Mouse (Mus musculus) hindlimb bud, embryonic 11.5 days (tissue): Measurements from ENCODE around the gene Tas2r134.

ENCODE experiments used
- DNase-seq: peaks from one replicate; pipeline ENCODE4 v3.0.0-alpha.2; 2012; ENCODE audit warnings: low read depth, low spot score; ENCODE audit errors: extremely low spot score

The Tas2r134 gene

DNA sequence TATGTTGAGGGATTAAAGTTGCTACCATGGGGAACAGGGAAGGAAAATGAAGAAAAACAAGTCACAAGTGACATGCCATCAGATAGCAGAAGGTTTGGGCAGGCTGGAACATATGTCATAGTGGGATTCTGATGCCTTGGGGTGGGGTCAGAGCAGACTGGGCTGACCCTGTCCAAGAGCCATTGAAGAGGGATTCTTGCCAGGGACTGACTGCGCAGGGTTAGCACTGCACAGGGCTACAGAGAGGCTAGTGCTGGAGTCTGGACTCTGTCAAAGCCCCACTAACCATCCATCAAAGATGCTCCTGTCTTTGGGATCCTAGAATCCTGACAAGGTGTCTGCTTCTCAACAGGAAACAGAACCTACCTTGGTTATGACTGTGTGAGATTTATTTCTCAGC, 22.6 kb downstream of the Tas2r134 start:
- DNase-seq: no peak

DNA sequence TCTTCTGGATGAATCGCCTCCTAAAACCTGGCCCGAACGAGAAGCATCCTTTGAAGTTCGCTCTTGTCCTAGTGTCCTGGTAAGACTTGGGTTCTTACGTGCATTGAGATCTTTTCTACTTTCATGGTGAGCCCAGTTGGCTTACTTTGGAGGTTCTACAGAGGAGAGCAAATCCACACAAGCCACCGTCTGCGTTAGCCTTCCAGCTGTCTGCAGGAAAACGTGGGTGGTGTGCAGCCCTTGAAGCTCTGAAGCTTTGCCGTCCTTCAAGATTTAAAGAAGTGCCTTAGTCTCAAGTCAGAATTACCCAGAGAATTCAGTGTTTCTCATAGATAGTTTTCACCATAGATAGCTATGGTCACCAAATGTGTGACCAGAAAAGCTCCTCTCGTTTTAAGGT, 24.8 kb downstream of the Tas2r134 start:
- DNase-seq: no peak

DNA sequence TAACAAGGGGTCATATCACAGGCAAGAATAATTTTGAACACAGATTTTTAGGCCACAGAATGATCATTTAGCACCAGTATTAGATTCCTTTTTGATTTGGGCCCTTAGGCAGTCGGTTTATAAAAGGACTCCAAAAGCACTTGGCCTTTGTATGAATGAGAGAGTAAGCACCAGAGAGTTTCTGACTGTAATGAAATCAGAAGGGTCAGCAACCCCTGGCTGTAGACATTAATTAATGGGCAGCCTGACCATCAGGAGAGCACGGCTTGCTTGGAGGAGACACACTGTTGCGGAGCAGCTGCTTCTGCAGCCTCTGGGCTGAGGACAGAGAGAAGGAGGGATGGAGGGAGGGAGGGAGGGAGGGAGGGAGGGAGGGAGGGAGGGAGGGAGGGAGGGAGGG, 30.4 kb downstream of the Tas2r134 start:
- no peak for DNase-seq

DNA sequence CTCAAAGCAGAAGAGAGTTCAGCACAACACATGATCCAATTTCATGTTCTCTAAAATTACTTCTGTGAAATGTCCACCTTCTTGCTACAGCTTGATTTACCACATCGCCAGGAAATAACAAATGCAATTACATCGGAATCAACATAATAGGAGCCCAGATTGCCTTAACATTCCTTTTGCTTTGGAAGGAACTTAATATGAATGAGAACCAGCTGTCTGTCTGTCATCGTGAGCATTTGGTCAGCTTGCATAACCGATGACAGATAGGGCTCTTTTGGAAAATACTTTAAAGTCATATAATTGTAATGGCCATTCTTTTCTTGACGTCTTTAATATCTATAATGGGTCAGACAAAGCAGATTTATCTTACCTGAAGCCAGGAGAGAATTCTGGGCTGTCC, 31.0 kb downstream of the Tas2r134 start:
- DNase-seq: no peak

DNA sequence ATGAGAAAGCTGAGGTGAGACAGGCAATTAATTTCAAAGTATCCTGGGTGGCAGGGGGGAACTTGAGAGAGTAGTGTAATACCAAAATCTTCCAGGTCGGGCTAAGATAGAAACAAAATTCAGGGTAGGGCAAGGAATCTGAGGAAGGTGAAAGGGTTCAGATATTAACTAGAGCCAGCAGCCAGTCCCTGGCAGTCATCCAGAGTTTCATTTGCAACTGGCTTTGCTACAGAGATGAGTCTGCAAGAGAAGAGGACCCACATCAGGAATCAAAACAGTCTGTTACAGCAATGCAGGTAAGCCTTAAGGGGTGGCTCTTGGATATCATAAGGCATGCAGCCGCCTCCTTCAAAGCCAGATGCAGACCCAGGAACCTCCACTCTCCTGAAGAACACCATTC, 47.0 kb downstream of the Tas2r134 start:
- DNase-seq: no peak
